Mouse (Mus musculus) heart, embryonic 12.5 days (tissue): ENCODE data around the gene Tmem214. TPM values are rescaled to one million over a fixed set of nuclear protein-coding genes. Genes with fewer than 3 reads are reported as not detected.

Experiments
- ATAC-seq: fragments of 200-750 bp; cut with Nextera tagmentation; 2 replicates; pipeline ENCODE4 v1.8.0; 2017; ENCODE audit warnings: moderate TSS enrichment, moderate library complexity; ENCODE audit not compliant: insufficient number of reproducible peaks, low FRiP score
- H3K27ac ChIP-seq: fragments of 300-500 bp; sonication (generic); 2 replicates; pipeline ENCODE4 v1.5.1; 2016; ENCODE audit warnings: mild to moderate bottlenecking, moderate library complexity; ENCODE audit not compliant: poor library complexity, severe bottlenecking
- H3K27me3 ChIP-seq: fragments of 300-500 bp; sonication (generic); replicated peaks from 2 replicates; pipeline ENCODE4 v1.6.1; 2016; ENCODE audit warnings: mild to moderate bottlenecking, moderate library complexity
- H3K36me3 ChIP-seq: fragments of 300-500 bp; sonication (generic); 2 replicates; pipeline ENCODE4 v1.6.1; 2016; ENCODE audit warnings: mild to moderate bottlenecking, moderate library complexity
- H3K4me1 ChIP-seq: fragments of 300-500 bp; sonication (generic); replicated peaks from 2 replicates; pipeline ENCODE4 v1.6.1; 2016; ENCODE audit warnings: mild to moderate bottlenecking
- H3K4me2 ChIP-seq: fragments of 300-500 bp; sonication (generic); 2 replicates; pipeline ENCODE4 v1.6.1; 2016; ENCODE audit warnings: mild to moderate bottlenecking, moderate library complexity
- H3K4me3 ChIP-seq: fragments of 300-500 bp; sonication (generic); 2 replicates; pipeline ENCODE4 v1.5.1; 2016; ENCODE audit warnings: mild to moderate bottlenecking
- H3K9ac ChIP-seq: fragments of 300-500 bp; sonication (generic); 2 replicates; pipeline ENCODE4 v1.6.1; 2016; ENCODE audit warnings: mild to moderate bottlenecking, moderate library complexity
- H3K9me3 ChIP-seq: fragments of 300-500 bp; sonication (generic); replicated peaks from 2 replicates; pipeline ENCODE4 v1.6.1; 2016; ENCODE audit warnings: mild to moderate bottlenecking, moderate library complexity
- WGBS: fragments of 180-500 bp; shearing (Covaris S2); methylation state at CpG from one replicate; pipeline ENCODE4 v1.1.7; 2016; 5-methylcytosine and 5-hydroxymethylcytosine counted together
- polyA plus RNA-seq: library from polyadenylated mRNA; unstranded; fragments of >200 nt; fragmentation: Nextera tagmentation; extraction: Ambion mirVana; gene quantifications from 2 replicates; pipeline ENCODE4 v1.2.1, GENCODE M21; 2016

Tmem214 gene
- polyA plus RNA-seq, 1 experiment from 2014 or later: 81.9 TPM

DNA sequence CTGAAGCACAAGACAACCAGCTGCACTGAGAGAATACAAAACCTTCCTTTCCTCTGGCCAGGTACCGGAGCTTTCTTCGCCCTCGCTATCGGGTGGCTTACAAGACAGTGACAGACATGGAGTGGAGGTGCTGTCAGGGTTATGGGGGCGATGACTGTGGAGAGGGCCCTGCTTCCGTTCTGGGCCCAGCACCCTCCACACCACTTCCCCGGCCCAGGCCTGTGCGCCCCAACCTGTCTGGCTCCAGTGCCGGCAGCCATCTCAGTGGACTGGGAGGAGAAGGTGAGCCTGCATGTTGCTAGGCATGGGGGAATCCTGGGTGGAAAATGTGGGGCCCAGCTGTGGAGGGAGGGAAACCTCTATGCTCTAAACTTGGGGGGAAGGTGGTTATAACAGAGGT, 47.6 kb downstream of the Tmem214 start:
- Histone ChIP-seq H3K4me2 (peak overlapping the region; percentile 74), H3K4me1 (peaks cover 85% of the 10 kb centered on the region), H3K9ac (peak overlapping the region; percentile 75), H3K36me3 (peaks cover 39% of the 10 kb centered on the region), H3K27ac (peak overlapping the region; percentile 94), H3K4me3 (peak overlapping the region; percentile 51), H3K27me3 (no peaks in the 10 kb centered on the region), H3K9me3 (no peaks in the 10 kb centered on the region)
- no peak for ATAC-seq
- 54% methylated on average over 9 of the region's 9 CpGs for WGBS

GRCm38 (mm10) chr5:30915974-30916433, 48.2 kb downstream of the Tmem214 start:
- H3K9ac ChIP-seq: peak overlapping the region; percentile 75; the same call in 1 of the 2 replicates
- peak; percentile 49 for ATAC-seq
- WGBS: 1% methylated on average over 7 of the region's 7 CpGs
- peak overlapping the region; percentile 51 for H3K4me3 ChIP-seq
- no peaks in the 10 kb centered on the region for H3K27me3 ChIP-seq
- no peaks in the 10 kb centered on the region for H3K9me3 ChIP-seq
- H3K4me2 ChIP-seq: peak overlapping the region; percentile 74
- peaks cover 44% of the 10 kb centered on the region for H3K36me3 ChIP-seq
- H3K27ac ChIP-seq: peak overlapping the region; percentile 94
- H3K4me1 ChIP-seq: peaks cover 85% of the 10 kb centered on the region

DNA sequence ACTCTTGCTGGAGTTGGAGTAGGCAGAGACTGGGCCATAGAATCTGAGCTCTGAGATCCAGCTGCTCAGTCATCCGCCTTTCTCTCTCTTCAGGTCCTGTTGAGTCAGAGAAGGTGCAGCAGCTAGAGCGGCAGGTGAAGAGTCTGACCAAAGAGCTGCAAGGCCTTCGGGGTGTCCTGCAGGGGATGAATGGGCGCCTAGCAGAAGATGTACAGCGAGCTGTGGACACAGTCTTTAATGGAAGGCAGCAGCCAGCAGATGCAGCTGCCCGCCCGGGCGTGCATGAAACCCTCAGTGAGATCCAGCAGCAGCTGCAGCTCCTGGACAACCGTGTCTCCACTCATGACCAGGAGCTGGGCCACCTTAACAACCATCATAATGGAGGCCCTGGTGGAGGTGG, 49.0 kb downstream of the Tmem214 start:
- peaks cover 83% of the 10 kb centered on the region for H3K4me1 ChIP-seq
- no peaks in the 10 kb centered on the region for H3K9me3 ChIP-seq
- H3K36me3 ChIP-seq: peaks cover 44% of the 10 kb centered on the region
- no peaks in the 10 kb centered on the region for H3K27me3 ChIP-seq
- WGBS: 91% methylated on average over 9 of the region's 9 CpGs
- peak overlapping the region; percentile 52; the same call in 1 of the 2 replicates for H3K27ac ChIP-seq
- H3K4me3 ChIP-seq: no peak overlapping the region
- peak overlapping the region; percentile 74; the same call in 1 of the 2 replicates for H3K4me2 ChIP-seq
- H3K9ac ChIP-seq: 0 out of 2 replicates have a peak overlapping the region, but pooled peaks have one; percentile 21
- ATAC-seq: no peak

GRCm38 (mm10) chr5:30917348-30917747, 49.5 kb downstream of the Tmem214 start:
- H3K27me3 ChIP-seq: no peaks in the 10 kb centered on the region
- no peak overlapping the region for H3K27ac ChIP-seq
- H3K9ac ChIP-seq: 0 out of 2 replicates have a peak overlapping the region, but pooled peaks have one; percentile 21
- ATAC-seq: no peak
- H3K36me3 ChIP-seq: peaks cover 44% of the 10 kb centered on the region
- 83% methylated on average over 11 of the region's 11 CpGs for whole genome bisulfite sequencing
- H3K9me3 ChIP-seq: no peaks in the 10 kb centered on the region
- no peak overlapping the region for H3K4me3 ChIP-seq
- no peak overlapping the region for H3K4me2 ChIP-seq
- peaks cover 84% of the 10 kb centered on the region for H3K4me1 ChIP-seq

- Histone ChIP-seq H3K4me3 (no peak overlapping the region), H3K9ac (no peak overlapping the region), H3K36me3 (peaks cover 44% of the 10 kb centered on the region), H3K27ac (no peak overlapping the region), H3K27me3 (no peaks in the 10 kb centered on the region), H3K4me1 (peaks cover 84% of the 10 kb centered on the region), H3K9me3 (no peaks in the 10 kb centered on the region), H3K4me2 (no peak overlapping the region)
- no peak for ATAC-seq
- 86% methylated on average over 31 of the region's 31 CpGs for WGBS
Observed at GRCm38 (mm10) chr5:30917891-30918670, 50.3 kb downstream of the Tmem214 start.

- no peak for ATAC-seq
- no peak overlapping the region for H3K9ac ChIP-seq
- H3K4me3 ChIP-seq: no peak overlapping the region
- H3K9me3 ChIP-seq: no peaks in the 10 kb centered on the region
- no peak overlapping the region for H3K4me2 ChIP-seq
- no peak overlapping the region for H3K27ac ChIP-seq
- H3K36me3 ChIP-seq: peaks cover 44% of the 10 kb centered on the region
- WGBS: 74% methylated on average over 8 of the region's 8 CpGs
- peaks cover 80% of the 10 kb centered on the region for H3K4me1 ChIP-seq
- H3K27me3 ChIP-seq: no peaks in the 10 kb centered on the region
Observed at GRCm38 (mm10) chr5:30918691-30919090, 50.9 kb downstream of the Tmem214 start.

DNA sequence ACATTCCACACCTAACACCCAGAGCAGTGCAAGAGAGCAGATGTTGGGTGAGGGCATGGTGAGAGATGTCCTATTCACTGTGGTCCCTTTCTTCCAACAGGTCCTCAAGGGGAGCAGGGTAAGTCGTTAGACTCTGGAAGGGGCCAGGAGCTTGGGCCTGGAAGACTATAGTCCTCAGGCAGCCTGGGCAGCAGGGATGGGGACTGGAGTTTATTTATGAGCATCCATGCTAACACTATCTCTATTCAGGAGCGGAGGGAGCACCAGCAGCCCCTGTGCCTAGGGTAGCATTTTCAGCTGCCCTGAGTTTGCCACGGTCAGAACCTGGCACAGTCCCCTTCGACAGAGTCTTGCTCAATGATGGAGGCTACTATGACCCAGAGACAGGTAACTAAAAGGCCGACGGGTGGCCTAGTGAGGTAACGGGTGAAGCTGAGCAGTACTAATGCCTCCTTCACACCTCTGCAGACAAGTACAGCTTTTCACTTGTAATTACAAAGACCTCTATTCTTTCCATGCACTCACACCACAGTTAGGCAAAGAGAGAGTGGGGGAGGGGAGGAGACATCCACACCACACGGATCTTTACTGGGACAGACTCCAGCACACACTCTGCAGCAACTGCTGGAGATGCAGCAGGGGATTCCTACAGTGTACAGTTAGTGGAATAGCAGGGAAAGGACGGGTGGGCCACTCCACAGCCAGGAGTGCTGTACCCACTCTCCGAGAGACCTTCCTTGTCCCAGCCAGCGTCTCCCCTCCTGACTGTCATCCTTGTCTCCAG, 52.2 kb downstream of the Tmem214 start:
- H3K36me3 ChIP-seq: peaks cover 44% of the 10 kb centered on the region
- WGBS: 68% methylated on average over 11 of the region's 11 CpGs
- 0 out of 2 replicates have a peak, but pooled peaks cover 6% of the 10 kb centered on the region for H3K27me3 ChIP-seq
- peaks cover 69% of the 10 kb centered on the region for H3K4me1 ChIP-seq
- 0 out of 2 replicates have a peak overlapping the region, but pooled peaks have one; percentile 28 for H3K9ac ChIP-seq
- no peak for ATAC-seq
- no peak overlapping the region for H3K27ac ChIP-seq
- no peaks in the 10 kb centered on the region for H3K9me3 ChIP-seq
- H3K4me3 ChIP-seq: no peak overlapping the region
- H3K4me2 ChIP-seq: 0 out of 2 replicates have a peak overlapping the region, but pooled peaks have one; percentile 89

DNA sequence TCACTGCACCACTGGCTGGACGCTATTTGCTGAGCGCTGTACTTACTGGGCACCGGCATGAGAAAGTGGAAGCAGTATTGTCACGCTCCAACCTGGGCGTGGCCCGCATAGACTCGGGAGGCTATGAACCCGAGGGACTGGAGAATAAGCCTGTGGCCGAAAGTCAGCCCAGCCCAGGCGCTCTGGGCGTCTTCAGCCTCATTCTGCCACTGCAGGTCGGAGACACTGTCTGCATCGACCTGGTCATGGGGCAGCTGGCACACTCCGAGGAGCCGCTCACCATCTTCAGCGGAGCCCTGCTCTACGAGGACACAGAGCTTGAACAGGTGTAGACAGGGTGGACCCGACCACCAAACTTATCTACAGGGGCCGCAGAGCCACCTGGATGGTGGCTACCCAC, 52.8 kb downstream of the Tmem214 start:
- Histone ChIP-seq H3K4me3 (no peak overlapping the region), H3K27me3 (0 out of 2 replicates have a peak, but pooled peaks cover 8% of the 10 kb centered on the region), H3K4me1 (peaks cover 63% of the 10 kb centered on the region), H3K4me2 (peak overlapping the region; percentile 89), H3K9ac (0 out of 2 replicates have a peak overlapping the region, but pooled peaks have one; percentile 28), H3K36me3 (peaks cover 44% of the 10 kb centered on the region), H3K9me3 (no peaks in the 10 kb centered on the region), H3K27ac (no peak overlapping the region)
- ATAC-seq: 0 out of 2 replicates have a peak, but pooled peaks have one; percentile 3
- 68% methylated on average over 19 of the region's 19 CpGs for WGBS

- H3K36me3 ChIP-seq: peaks cover 44% of the 10 kb centered on the region
- no peaks in the 10 kb centered on the region for H3K9me3 ChIP-seq
- H3K27ac ChIP-seq: peak within 1 kb of the TSS; percentile 85
- H3K9ac ChIP-seq: peak within 1 kb of the TSS; percentile 76
- under 1% methylated on average over 37 of the region's 40 CpGs for WGBS
- H3K27me3 ChIP-seq: 0 out of 2 replicates have a peak, but pooled peaks cover 8% of the 10 kb centered on the region
- peak; percentile 90 for ATAC-seq
- peak within 1 kb of the TSS; percentile 89 for H3K4me2 ChIP-seq
- H3K4me1 ChIP-seq: peaks cover 57% of the 10 kb centered on the region
- H3K4me3 ChIP-seq: peak within 1 kb of the TSS; percentile 61
Observed at GRCm38 (mm10) chr5:30921256-30922033, 53.6 kb downstream of the Tmem214 start, which contains the start of gene Khk. Gene Khk (plus strand): TSS chr5:30921431.

DNA sequence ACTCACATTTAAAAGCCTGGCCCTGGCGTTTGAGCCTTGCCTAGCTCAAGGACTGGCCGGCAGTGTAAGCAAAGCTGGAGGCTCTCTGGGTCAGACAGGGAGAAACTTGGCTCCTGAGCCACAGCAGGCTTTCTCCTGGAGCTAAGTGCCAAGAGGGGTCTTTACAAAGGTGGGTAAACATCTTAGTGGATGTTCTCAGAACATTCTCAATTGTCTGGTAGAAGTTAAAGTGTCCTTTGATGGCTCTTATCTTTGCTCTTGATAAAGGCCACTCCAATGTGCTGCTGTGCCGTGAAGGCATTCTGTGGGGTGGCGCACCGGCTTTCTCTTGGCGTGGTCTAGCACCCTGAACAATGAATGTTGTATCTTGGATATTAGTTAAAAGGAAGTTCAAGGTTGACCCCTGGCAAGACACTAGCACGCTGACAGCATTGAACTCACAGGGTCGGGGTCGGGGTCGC, 54.8 kb downstream of the Tmem214 start:
- H3K4me3 ChIP-seq: peak overlapping the region; percentile 61; the same call in 1 of the 2 replicates
- ATAC-seq: no peak
- 0 out of 2 replicates have a peak, but pooled peaks cover 8% of the 10 kb centered on the region for H3K27me3 ChIP-seq
- H3K9ac ChIP-seq: peak overlapping the region; percentile 76
- 31% methylated on average over 10 of the region's 10 CpGs for WGBS
- H3K9me3 ChIP-seq: no peaks in the 10 kb centered on the region
- peaks cover 45% of the 10 kb centered on the region for H3K4me1 ChIP-seq
- H3K36me3 ChIP-seq: peaks cover 34% of the 10 kb centered on the region
- no peak overlapping the region for H3K27ac ChIP-seq
- H3K4me2 ChIP-seq: peak overlapping the region; percentile 89
